Mouse (Mus musculus) MEL (cell line): ENCODE measurements around the gene Hsp90ab1.

Source experiments
- CTCF ChIP-seq, 3 experiments: IDR thresholded peaks in 2 of 3; conservative IDR thresholded peaks in 1 of 3; 2 replicates each; pipeline ENCODE4 v1.5.1; 2011 to 2012; ENCODE audit warnings: low read length in 3 of 3, low read depth in 2 of 3, mild to moderate bottlenecking in 2 of 3, improper control_type of control experiment in 1 of 3, inconsistent platforms in 1 of 3, mixed read lengths in 1 of 3, moderate library complexity in 1 of 3; ENCODE audit not compliant: control insufficient read depth in 1 of 3, insufficient read depth in 1 of 3, poor library complexity in 1 of 3, severe bottlenecking in 1 of 3
- MAX ChIP-seq: IDR thresholded peaks from 2 replicates; pipeline ENCODE4 v1.6.1; 2011; ENCODE audit warnings: low read length, improper control_type of control experiment

DNA sequence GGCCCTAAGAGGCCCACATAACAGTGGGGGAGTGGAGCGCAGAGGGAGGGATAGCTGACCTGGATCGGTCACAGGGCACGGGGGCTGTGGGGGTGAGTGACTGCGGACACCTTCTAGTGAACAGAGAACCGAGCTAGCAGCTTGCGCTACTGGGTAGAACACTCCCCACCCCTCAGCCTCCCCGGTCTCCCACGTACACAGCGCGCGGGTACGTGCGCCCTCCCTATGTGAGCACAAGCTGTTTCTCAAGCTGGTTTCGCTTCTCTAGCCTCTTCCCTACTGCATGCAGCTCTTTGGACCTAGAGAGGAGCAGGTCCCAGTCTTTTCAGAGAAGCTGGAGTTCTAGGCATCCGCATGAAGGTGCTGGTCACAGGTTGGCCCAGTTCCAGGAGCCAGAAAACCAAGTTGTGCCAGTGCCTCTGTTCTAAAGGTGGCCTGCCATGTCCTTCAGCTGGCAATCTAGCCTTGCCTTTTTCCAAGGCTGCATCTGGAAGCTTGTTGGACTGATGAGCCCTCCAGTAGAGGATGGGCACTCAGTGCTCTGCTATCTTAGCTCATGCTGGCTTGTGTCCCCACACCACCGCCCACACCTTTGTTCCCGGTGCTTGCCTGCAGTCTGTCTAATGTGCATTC is 1.2 kb upstream of the Hsp90ab1 start:
- no peak for TF ChIP-seq CTCF (IDR thresholded peaks at IDR 0.05 in 2 of 3, conservative IDR thresholded peaks at IDR 0.05 in 1 of 3; ENCODE audit: control insufficient read depth in 1 of 3, insufficient read depth in 1 of 3, low read depth in 2 of 3, low read length in 3 of 3, poor library complexity in 1 of 3, severe bottlenecking in 1 of 3)
- TF ChIP-seq MAX: no peak; the same call in 1 of the 2 replicates
